Mouse (Mus musculus) embryonic facial prominence, embryonic 11.5 days (tissue): ENCODE measurements around the gene Crim1. TPM values are rescaled to one million over a fixed set of nuclear protein-coding genes. Genes with fewer than 3 reads are reported as not detected.

ENCODE experiments used
- ATAC-seq: fragments of 200-750 bp; cut with Nextera tagmentation; replicated peaks from 2 replicates; pipeline ENCODE4 v1.8.0; 2017; ENCODE audit warnings: low read depth; ENCODE audit not compliant: insufficient number of reproducible peaks, low FRiP score, low TSS enrichment
- DNase-seq: peaks from one replicate; pipeline ENCODE4 v3.0.0-alpha.2; 2015; ENCODE audit warnings: low spot score
- H3K27ac ChIP-seq: fragments of 300-500 bp; sonication (generic); replicated peaks from 2 replicates; pipeline ENCODE4 v1.5.1; 2014; ENCODE audit warnings: mild to moderate bottlenecking, low read depth, low read length, control low read depth
- H3K27me3 ChIP-seq: fragments of 300-500 bp; sonication (generic); 2 replicates; pipeline ENCODE4 v1.6.1; 2014; ENCODE audit warnings: mild to moderate bottlenecking, low read length, moderate library complexity, mixed read lengths; ENCODE audit not compliant: control insufficient read depth, insufficient read depth
- H3K36me3 ChIP-seq: fragments of 300-500 bp; sonication (generic); replicated peaks from 2 replicates; pipeline ENCODE4 v1.6.1; 2014; ENCODE audit warnings: low read depth, mild to moderate bottlenecking, low read length, moderate library complexity, mixed read lengths; ENCODE audit not compliant: control insufficient read depth, insufficient read depth
- H3K4me1 ChIP-seq: fragments of 300-500 bp; sonication (generic); 2 replicates; pipeline ENCODE4 v1.6.1; 2014; ENCODE audit warnings: low read length, mixed read lengths; ENCODE audit not compliant: control insufficient read depth, insufficient read depth
- H3K4me2 ChIP-seq: fragments of 300-500 bp; sonication (generic); 2 replicates; pipeline ENCODE4 v1.6.1; 2014; ENCODE audit warnings: low read depth, mild to moderate bottlenecking, control low read depth, low read length, moderate library complexity
- H3K4me3 ChIP-seq: fragments of 300-500 bp; sonication (generic); 2 replicates; pipeline ENCODE4 v1.5.1; 2014; ENCODE audit warnings: low read depth, low read length, control low read depth
- H3K9ac ChIP-seq: fragments of 300-500 bp; sonication (generic); replicated peaks from 2 replicates; pipeline ENCODE4 v1.6.1; 2014; ENCODE audit warnings: mild to moderate bottlenecking, control low read depth, low read length
- H3K9me3 ChIP-seq: fragments of 300-500 bp; sonication (generic); replicated peaks from 2 replicates; pipeline ENCODE4 v1.6.1; 2016; ENCODE audit warnings: mild to moderate bottlenecking, low read length, inconsistent platforms, mixed read lengths; ENCODE audit not compliant: control insufficient read depth
- WGBS: fragments of 180-500 bp; shearing (Covaris S2); extraction: QIAGEN DNeasy Blood & Tissue Kit; methylation state at CpG from one replicate; pipeline ENCODE4 v1.1.7; 2014; 5-methylcytosine and 5-hydroxymethylcytosine counted together
- polyA plus RNA-seq: library from polyadenylated mRNA; unstranded; fragments of >200 nt; fragmentation: Nextera tagmentation; extraction: Ambion mirVana; gene quantifications from 2 replicates; pipeline ENCODE4 v1.2.1, GENCODE M21; 2014

Gene Crim1
- polyA plus RNA-seq, 1 experiment from 2014 or later, result 3.3 TPM

DNA sequence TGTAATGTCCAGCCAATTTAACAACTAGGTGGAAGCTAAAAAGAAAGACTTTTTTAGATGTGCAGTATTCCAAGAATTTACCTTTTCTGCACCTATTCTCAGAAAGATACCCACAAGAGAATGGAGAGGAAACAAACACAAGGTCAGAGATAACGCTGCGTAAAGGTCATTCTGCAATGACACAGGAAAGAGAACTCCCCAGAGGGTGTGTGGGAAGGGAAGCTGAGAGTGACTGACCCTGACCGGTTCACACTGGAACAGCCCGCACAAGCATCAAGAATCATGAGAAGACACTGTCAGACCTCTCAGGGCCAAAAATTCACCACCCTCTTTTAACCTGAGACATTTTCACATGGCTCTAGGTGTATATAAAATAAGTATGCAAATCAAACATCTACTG lies 207.5 kb downstream of the Crim1 start:
- H3K9me3 ChIP-seq, result no peaks in the 10 kb centered on the region
- H3K4me3 ChIP-seq, result no peak overlapping the region
- no peak overlapping the region for H3K4me2 ChIP-seq
- 55% methylated on average over 4 of the region's 4 CpGs for whole genome bisulfite sequencing
- no peaks in the 10 kb centered on the region for H3K27me3 ChIP-seq
- no peaks in the 10 kb centered on the region for H3K36me3 ChIP-seq
- no peak overlapping the region for H3K9ac ChIP-seq
- no peak overlapping the region for H3K27ac ChIP-seq
- no peak for ATAC-seq
- H3K4me1 ChIP-seq, result no peaks in the 10 kb centered on the region
- no peak for DNase-seq

DNA sequence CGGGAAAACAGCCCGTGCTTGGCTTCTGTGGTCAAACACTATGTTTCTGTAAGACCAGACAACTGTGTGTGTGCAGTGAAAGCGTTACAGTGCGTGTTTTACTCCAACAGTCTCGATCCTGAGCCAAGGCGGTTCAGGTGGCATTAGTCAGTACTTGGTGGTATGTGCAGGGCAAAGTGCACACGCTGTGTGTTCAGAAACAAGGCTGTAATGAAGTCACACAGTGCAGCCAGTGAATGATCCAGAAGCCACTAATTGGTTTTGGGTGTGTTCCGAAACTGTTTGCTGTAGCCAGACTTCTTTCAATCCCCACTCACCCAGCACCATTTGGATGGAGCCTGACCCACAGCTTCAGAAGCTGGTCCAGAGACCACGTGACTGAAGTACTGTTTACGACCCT lies 208.3 kb downstream of the Crim1 start:
- no peak overlapping the region for H3K27ac ChIP-seq
- H3K9me3 ChIP-seq, result no peaks in the 10 kb centered on the region
- H3K4me3 ChIP-seq, result no peak overlapping the region
- no peaks in the 10 kb centered on the region for H3K27me3 ChIP-seq
- WGBS, result 89% methylated on average over 10 of the region's 10 CpGs
- H3K36me3 ChIP-seq, result no peaks in the 10 kb centered on the region
- no peaks in the 10 kb centered on the region for H3K4me1 ChIP-seq
- ATAC-seq (no peak), DNase-seq (no peak)
- H3K4me2 ChIP-seq, result no peak overlapping the region
- H3K9ac ChIP-seq, result no peak overlapping the region

DNA sequence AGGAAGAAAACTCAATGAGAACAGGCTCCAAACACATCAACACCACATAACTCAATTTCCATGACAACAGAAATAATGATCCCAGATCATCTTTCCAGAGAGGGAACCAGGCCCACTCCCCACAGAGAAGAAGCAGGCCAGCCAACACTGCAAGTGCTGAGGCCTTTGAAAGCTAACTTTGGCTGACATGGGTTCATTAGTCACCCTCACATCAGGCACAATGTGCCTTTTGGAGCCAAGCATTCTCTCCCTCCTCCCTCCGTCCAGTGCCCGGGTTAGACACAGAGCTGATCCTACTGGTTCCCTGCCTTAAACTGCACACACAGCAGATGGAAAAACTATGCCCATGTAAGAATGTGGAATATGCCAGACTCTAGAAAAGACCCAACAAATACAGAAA lies 209.9 kb downstream of the Crim1 start:
- no peak for DNase-seq
- whole genome bisulfite sequencing, result 63% methylated on average over 2 of the region's 2 CpGs
- no peak overlapping the region for H3K4me3 ChIP-seq

DNA sequence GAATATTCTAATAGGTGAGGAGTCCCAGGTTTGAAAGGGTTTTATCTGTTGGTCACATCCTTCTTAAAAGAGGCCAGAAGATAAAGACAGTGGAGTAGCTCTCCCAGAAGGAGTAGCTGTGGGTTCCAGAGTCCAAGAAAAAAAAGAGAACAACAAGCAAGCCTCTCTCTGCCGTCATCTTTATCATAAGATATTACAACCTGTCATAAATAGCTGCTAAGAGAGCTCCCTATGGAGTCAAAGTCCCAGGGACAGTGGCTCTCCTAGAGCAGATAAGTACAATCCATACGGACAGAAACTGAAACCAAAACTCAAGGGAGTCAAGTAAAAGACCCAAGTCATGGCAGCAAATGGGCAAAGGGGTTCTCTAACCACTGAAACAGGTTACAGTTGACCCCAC lies 215.2 kb downstream of the Crim1 start:
- ATAC-seq, result no peak
- H3K27ac ChIP-seq, result no peak overlapping the region

More for the DNA sequence above, 209.9 kb downstream of the Crim1 start:
- Histone ChIP-seq H3K4me2 (no peak overlapping the region), H3K9ac (no peak overlapping the region), H3K9me3 (no peaks in the 10 kb centered on the region), H3K27me3 (no peaks in the 10 kb centered on the region), H3K27ac (no peak overlapping the region), H3K4me1 (no peaks in the 10 kb centered on the region), H3K36me3 (no peaks in the 10 kb centered on the region)
- ATAC-seq, result no peak

DNA sequence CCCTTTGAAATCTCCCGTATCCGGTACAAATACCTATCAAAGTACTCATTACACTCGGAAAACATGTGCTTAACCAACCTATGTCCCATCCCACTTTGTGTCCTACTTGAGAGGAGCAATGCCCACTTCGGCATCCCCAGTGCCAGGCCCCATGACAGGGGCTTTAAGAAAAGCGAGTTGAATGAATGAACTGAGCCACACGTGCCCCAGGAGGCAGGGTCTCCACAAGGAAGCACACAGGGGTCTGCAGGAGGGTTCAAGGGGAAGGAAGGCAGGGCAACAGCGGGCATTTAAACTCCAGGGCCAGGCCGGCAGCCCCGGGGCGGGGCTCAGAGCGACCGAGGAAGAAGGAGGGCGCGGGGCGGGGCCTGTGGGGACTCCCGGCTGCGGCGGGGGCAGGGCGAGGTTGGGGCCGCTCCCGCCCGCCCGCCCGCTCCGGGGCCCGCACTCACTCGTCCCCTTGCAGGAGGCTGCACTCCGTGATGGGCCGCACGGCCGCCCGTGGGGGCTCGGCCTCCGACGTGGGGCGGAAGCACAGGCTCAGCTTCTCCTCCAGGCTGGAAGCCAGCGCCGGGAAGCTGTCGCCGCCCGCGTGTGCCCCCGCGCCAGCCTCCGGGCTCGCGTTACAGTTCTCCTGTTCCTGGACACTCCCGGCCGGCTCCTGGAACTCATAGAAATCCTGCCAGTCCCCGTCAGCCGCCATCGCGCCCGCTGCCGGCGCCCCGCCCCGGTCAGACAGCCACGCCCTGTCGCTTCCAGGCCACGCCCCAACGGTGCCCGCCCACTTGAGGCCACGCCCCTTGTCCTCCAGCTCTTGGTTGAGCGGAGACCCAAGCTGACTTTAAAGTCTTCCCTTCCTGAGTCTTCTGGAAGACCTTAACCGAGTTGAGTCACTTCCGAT lies 217.6 kb downstream of the Crim1 start, which contains the start of gene Fez2:
Fez2 (minus strand) TSS at position 772 of the 901 bp plus-strand sequence.
- Histone ChIP-seq H3K36me3 (no peaks in the 10 kb centered on the region), H3K9me3 (no peaks in the 10 kb centered on the region), H3K27ac (peak within 1 kb of the TSS; percentile 86; the same call in 1 of the 2 replicates), H3K27me3 (no peaks in the 10 kb centered on the region), H3K4me2 (peak within 1 kb of the TSS; percentile 61), H3K9ac (peak within 1 kb of the TSS; percentile 78), H3K4me3 (peak within 1 kb of the TSS; percentile 69), H3K4me1 (no peaks in the 10 kb centered on the region)
- DNase-seq (peak; percentile 91), ATAC-seq (peak; percentile 93)
- under 1% methylated on average over 39 of the region's 67 CpGs for WGBS

More for the DNA sequence above, 215.2 kb downstream of the Crim1 start:
- no peaks in the 10 kb centered on the region for H3K9me3 ChIP-seq
- no peaks in the 10 kb centered on the region for H3K27me3 ChIP-seq
- no peaks in the 10 kb centered on the region for H3K4me1 ChIP-seq
- no peaks in the 10 kb centered on the region for H3K36me3 ChIP-seq
- H3K9ac ChIP-seq, result no peak overlapping the region
- no peak overlapping the region for H3K4me2 ChIP-seq
- 91% methylated on average over 2 of the region's 2 CpGs for WGBS
- no peak overlapping the region for H3K4me3 ChIP-seq
- no peak for DNase-seq

DNA sequence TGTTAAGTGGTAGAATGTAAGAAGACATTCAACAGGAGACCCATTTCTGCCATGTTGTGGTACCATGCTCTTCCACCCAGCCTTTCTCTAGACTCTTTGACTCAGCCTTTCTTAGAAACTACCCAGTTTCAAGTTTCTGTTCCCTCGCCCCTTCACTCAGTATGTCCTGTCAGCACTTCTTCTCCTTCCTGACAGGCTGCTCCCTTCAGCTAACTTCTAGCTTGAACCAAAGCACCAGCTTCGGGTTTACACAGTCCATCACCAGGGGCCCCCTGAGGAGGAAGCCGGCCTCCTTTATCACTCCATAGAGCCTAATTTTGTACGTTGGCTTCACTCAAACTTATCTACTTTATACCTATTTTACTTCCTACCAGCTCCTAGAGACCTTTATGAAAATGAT lies 219.2 kb downstream of the Crim1 start:
- no peak overlapping the region for H3K4me3 ChIP-seq
- H3K36me3 ChIP-seq, result no peaks in the 10 kb centered on the region
- no peaks in the 10 kb centered on the region for H3K4me1 ChIP-seq
- no peak for DNase-seq
- no peaks in the 10 kb centered on the region for H3K9me3 ChIP-seq
- ATAC-seq, result no peak
- no peak overlapping the region for H3K4me2 ChIP-seq
- no peak overlapping the region for H3K27ac ChIP-seq
- H3K9ac ChIP-seq, result no peak overlapping the region
- H3K27me3 ChIP-seq, result no peaks in the 10 kb centered on the region
- 72% methylated on average over 4 of the region's 4 CpGs for WGBS

DNA sequence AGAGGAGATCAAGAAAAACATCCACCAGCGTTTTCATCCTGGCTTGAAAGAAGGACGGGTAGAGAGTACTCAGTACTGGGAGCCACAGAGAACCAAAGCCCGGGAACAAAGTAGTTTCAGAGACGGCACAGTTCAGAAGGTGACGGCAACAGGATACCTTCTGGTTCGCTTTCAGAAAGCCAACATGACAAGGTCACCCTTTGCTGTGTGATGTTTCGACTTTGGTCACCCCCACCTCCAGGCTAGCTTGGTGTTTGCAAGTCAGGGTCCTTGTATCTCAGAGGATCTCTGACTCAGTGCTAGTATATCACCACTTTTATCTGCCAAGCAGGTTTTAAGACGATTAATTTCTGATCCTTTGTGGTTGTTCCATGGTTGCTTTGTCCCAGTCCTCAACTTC lies 225.0 kb downstream of the Crim1 start:
- no peak overlapping the region for H3K4me3 ChIP-seq
- no peaks in the 10 kb centered on the region for H3K4me1 ChIP-seq
- no peak for DNase-seq
- H3K9ac ChIP-seq, result no peak overlapping the region
- H3K9me3 ChIP-seq, result no peaks in the 10 kb centered on the region
- ATAC-seq, result no peak
- H3K4me2 ChIP-seq, result no peak overlapping the region
- no peaks in the 10 kb centered on the region for H3K36me3 ChIP-seq
- no peaks in the 10 kb centered on the region for H3K27me3 ChIP-seq
- no peak overlapping the region for H3K27ac ChIP-seq
- 68% methylated on average over 8 of the region's 8 CpGs for WGBS
